In the genomic region with DNA sequence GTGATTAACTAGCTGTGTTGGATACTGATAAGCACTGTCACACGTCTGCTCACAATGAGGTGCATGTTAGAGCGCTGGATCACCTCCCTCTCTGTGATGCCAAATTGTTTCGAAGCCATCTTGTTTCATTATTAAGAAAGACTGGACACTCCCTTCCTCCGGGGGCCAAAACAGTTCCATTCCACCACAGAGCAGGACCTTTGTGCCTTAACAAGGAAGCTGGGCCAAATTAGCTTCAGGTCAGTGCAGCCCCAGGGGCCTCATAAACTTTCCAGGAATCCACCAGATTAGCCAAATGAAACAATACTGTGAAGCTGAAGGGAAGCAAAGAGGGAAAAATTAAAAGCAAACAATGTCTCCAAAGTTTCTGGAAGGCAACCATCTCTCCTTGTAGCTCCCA, we compare ENCODE assay signal across 18 mouse cellular contexts.
DNase-seq lines count a peak whose midpoint lies in the region; ATAC-seq and TF ChIP-seq lines count a peak whose summit lies in the region.
"Had no signal": no experiment of that assay in that cellular context is flagged by ENCODE, and none has a peak within 500 bp of the region (broad histone marks: within the 10 kb centered on the region; RNA-seq: fewer than 3 reads in every experiment).

No protein-coding gene starts in this region.

- no peak overlapping the region for H3K4me2 ChIP-seq in forebrain, postnatal 0 days (ENCODE audit: low read depth)
- H3K4me2 ChIP-seq: forebrain, embryonic 12.5 days; hindbrain, embryonic 14.5 days; lung, embryonic 15.5 days had no signal

- H3K9ac ChIP-seq in forebrain, postnatal 0 days = no peak overlapping the region
- H3K9ac ChIP-seq: forebrain, embryonic 12.5 days; hindbrain, embryonic 14.5 days; liver, embryonic 14.5 days; lung, embryonic 15.5 days had no signal

- no peak overlapping the region for H3K27ac ChIP-seq in forebrain, postnatal 0 days (ENCODE audit: low read depth, low read length)
- H3K27ac ChIP-seq: forebrain, embryonic 12.5 days; hindbrain, embryonic 14.5 days; liver, embryonic 14.5 days; lung, embryonic 15.5 days; stomach, postnatal 0 days had no signal

- H3K27me3 ChIP-seq in forebrain, postnatal 0 days (ENCODE audit: insufficient read depth, low read length) = no peaks in the 10 kb centered on the region
- H3K27me3 ChIP-seq: forebrain, embryonic 12.5 days; lung, embryonic 15.5 days had no signal

- no peak for TF ChIP-seq CTCF in forebrain, postnatal 0 days (IDR thresholded peaks at IDR 0.05; ENCODE audit: low read depth)

- H3K4me1 ChIP-seq in forebrain, postnatal 0 days (ENCODE audit: insufficient read depth) = no peaks in the 10 kb centered on the region
- H3K4me1 ChIP-seq: forebrain, embryonic 12.5 days; lung, embryonic 15.5 days had no signal

- H3K36me3 ChIP-seq in forebrain, postnatal 0 days (ENCODE audit: insufficient read depth) = no peaks in the 10 kb centered on the region
- H3K36me3 ChIP-seq: forebrain, embryonic 12.5 days; lung, embryonic 15.5 days had no signal

- no peaks in the 10 kb centered on the region for H3K9me3 ChIP-seq in forebrain, postnatal 0 days (ENCODE audit: low read length)
- H3K9me3 ChIP-seq: forebrain, embryonic 12.5 days; lung, embryonic 15.5 days had no signal

- DNase-seq in heart, adult 11 months = peak; percentile 92
- no peak for DNase-seq in heart, postnatal 36 days
- peak; percentile 13 for DNase-seq in kidney, postnatal 14 days
- DNase-seq in kidney, adult 18-20 months = no peak
- peak; percentile 59 for DNase-seq in adipocyte (ENCODE audit: low spot score)
- peak; percentile 8 to 13 for DNase-seq in gastrocnemius, postnatal 36 days
- no peak for DNase-seq in forebrain, postnatal 0 days
- no peak for DNase-seq in left cerebral cortex, postnatal 36 days (ENCODE audit: low spot score in 2 of 2)
- DNase-seq: cerebellum, adult 9-10 months; lung, postnatal 4 days; retina, postnatal 1 day; right cerebral cortex, postnatal 4 days had no signal

- 65% methylated on average over 4 of the region's 4 CpGs for WGBS in forebrain, postnatal 0 days

- intact Hi-C loops in heart, postnatal 36 days (cut with DNase I) = no loop called here
- intact Hi-C loops in gastrocnemius, postnatal 36 days (cut with DNase I) = no loop called here
- intact Hi-C loops in left cerebral cortex, postnatal 36 days (cut with DNase I) = no loop called here

- no peak overlapping the region for H3K4me3 ChIP-seq in forebrain, postnatal 0 days (ENCODE audit: low read depth, low read length)
- H3K4me3 ChIP-seq: forebrain, embryonic 12.5 days; lung, embryonic 15.5 days had no signal

- no peak for ATAC-seq in forebrain, postnatal 0 days
- ATAC-seq: midbrain, embryonic 16.5 days had no signal

Comparison
In these comparisons a context has a peak if more than half of its experiments do, and no peak if none do; other contexts are left out.
1. DNase-seq: peak in heart, adult 11 months (single experiment), kidney, postnatal 14 days (single experiment), adipocyte (single experiment) and gastrocnemius, postnatal 36 days (2 of 2); none in heart, postnatal 36 days (0 of 2), kidney, adult 18-20 months (single experiment), forebrain, postnatal 0 days (single experiment) and left cerebral cortex, postnatal 36 days (0 of 2).